Mouse (Mus musculus) embryonic facial prominence, embryonic 15.5 days (tissue): ENCODE data around the gene Fam227a. TPM values are rescaled to one million over a fixed set of nuclear protein-coding genes. Genes with fewer than 3 reads are reported as not detected.

Experiments used
- ATAC-seq: fragments of 200-750 bp; cut with Nextera tagmentation; 2 replicates; pipeline ENCODE4 v1.8.0; 2017; ENCODE audit warnings: low read depth, moderate TSS enrichment; ENCODE audit not compliant: insufficient number of reproducible peaks, low FRiP score, low TSS enrichment
- H3K27ac ChIP-seq: fragments of 300-500 bp; sonication (generic); replicated peaks from 2 replicates; pipeline ENCODE4 v1.5.1; 2015; ENCODE audit warnings: mild to moderate bottlenecking, inconsistent platforms
- H3K27me3 ChIP-seq: fragments of 300-500 bp; sonication (generic); 2 replicates; pipeline ENCODE4 v1.6.1; 2015; ENCODE audit warnings: inconsistent platforms
- H3K36me3 ChIP-seq: fragments of 300-500 bp; sonication (generic); 2 replicates; pipeline ENCODE4 v1.6.1; 2015; ENCODE audit warnings: mild to moderate bottlenecking, inconsistent platforms
- H3K4me1 ChIP-seq: fragments of 300-500 bp; sonication (generic); 2 replicates; pipeline ENCODE4 v1.6.1; 2015; ENCODE audit warnings: inconsistent platforms
- H3K4me2 ChIP-seq: fragments of 300-500 bp; sonication (generic); replicated peaks from 2 replicates; pipeline ENCODE4 v1.6.1; 2015; ENCODE audit warnings: mild to moderate bottlenecking, inconsistent platforms
- H3K4me3 ChIP-seq: fragments of 300-500 bp; sonication (generic); replicated peaks from 2 replicates; pipeline ENCODE4 v1.5.1; 2015; ENCODE audit warnings: mild to moderate bottlenecking, inconsistent platforms
- H3K9ac ChIP-seq: fragments of 300-500 bp; sonication (generic); 2 replicates; pipeline ENCODE4 v1.6.1; 2015; ENCODE audit warnings: inconsistent platforms
- H3K9me3 ChIP-seq: fragments of 300-500 bp; sonication (generic); replicated peaks from 2 replicates; pipeline ENCODE4 v1.6.1; 2016; ENCODE audit warnings: inconsistent platforms
- WGBS: fragments of 180-500 bp; shearing (Covaris S2); methylation state at CpG from one replicate; pipeline ENCODE4 v1.1.7; 2015; 5-methylcytosine and 5-hydroxymethylcytosine counted together
- polyA plus RNA-seq: library from polyadenylated mRNA; unstranded; fragments of >200 nt; fragmentation: Nextera tagmentation; extraction: Ambion mirVana; gene quantifications from 2 replicates; pipeline ENCODE4 v1.2.1, GENCODE M21; 2015

The Fam227a gene
- polyA plus RNA-seq, 1 experiment from 2014 or later: 1.9 TPM

DNA sequence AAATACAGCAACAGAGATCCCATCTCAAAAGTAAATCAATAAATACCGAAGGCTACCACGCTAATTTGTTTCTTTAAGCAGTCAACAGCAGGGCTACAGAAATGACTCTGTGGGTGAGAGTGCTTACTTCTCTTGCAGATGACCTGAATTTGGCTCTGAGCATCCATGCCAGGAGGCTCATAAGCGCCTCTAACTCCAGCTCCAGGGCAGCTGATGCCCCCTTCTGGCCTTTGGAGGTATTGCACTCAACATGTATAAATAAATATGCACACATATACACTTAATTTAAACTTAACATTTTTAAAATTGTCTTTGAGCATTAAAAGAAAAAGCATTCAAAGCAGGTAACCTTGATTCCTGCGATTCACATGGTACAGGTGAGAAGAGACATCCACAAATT is 7.3 kb downstream of the Fam227a start:
- 77% methylated on average over 4 of the region's 4 CpGs for WGBS
- no peak overlapping the region for H3K4me3 ChIP-seq
- H3K4me2 ChIP-seq: no peak overlapping the region
- H3K9me3 ChIP-seq: no peaks in the 10 kb centered on the region
- no peaks in the 10 kb centered on the region for H3K27me3 ChIP-seq
- H3K36me3 ChIP-seq: peaks cover 15% of the 10 kb centered on the region; the same call in 1 of the 2 replicates
- no peak overlapping the region for H3K9ac ChIP-seq
- no peak for ATAC-seq
- no peak overlapping the region for H3K27ac ChIP-seq
- no peaks in the 10 kb centered on the region for H3K4me1 ChIP-seq

GRCm38 (mm10) chr15:79650569-79650968 is 8.2 kb downstream of the Fam227a start:
- no peak for ATAC-seq

DNA sequence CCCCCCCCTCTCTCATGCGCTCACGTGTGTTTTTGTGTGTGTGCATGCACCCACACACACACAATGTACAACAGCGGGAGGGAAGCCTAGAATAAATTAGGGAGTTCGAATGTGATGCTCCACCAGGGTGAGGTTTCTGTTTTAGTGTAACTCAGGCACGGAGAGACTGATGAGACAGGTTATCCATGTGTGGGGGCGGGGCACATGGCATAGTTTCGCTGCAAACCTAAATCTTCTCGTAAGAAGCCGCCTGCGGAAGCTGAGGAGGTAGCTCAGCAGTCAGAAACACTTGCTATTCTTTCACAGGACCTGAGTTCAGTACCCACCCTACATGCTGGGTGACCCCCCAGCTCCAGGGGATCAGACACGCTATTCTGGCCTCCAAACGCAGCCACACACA is 10.6 kb downstream of the Fam227a start:
- no peak overlapping the region for H3K4me2 ChIP-seq
- no peak for ATAC-seq
- H3K27ac ChIP-seq: no peak overlapping the region
- H3K36me3 ChIP-seq: peaks cover 19% of the 10 kb centered on the region; the same call in 1 of the 2 replicates
- H3K9ac ChIP-seq: no peak overlapping the region
- H3K4me3 ChIP-seq: no peak overlapping the region
- H3K27me3 ChIP-seq: no peaks in the 10 kb centered on the region
- H3K4me1 ChIP-seq: no peaks in the 10 kb centered on the region
- no peaks in the 10 kb centered on the region for H3K9me3 ChIP-seq
- 88% methylated on average over 12 of the region's 12 CpGs for WGBS

More at GRCm38 (mm10) chr15:79650569-79650968, 8.2 kb downstream of the Fam227a start:
- H3K36me3 ChIP-seq: peaks cover 15% of the 10 kb centered on the region; the same call in 1 of the 2 replicates
- no peaks in the 10 kb centered on the region for H3K27me3 ChIP-seq
- no peak overlapping the region for H3K4me3 ChIP-seq
- no peak overlapping the region for H3K27ac ChIP-seq
- H3K4me1 ChIP-seq: no peaks in the 10 kb centered on the region
- H3K9me3 ChIP-seq: no peaks in the 10 kb centered on the region
- H3K9ac ChIP-seq: no peak overlapping the region
- no peak overlapping the region for H3K4me2 ChIP-seq

- no peaks in the 10 kb centered on the region for H3K9me3 ChIP-seq
- no peak overlapping the region for H3K27ac ChIP-seq
- 72% methylated on average over 2 of the region's 2 CpGs for WGBS
- H3K4me1 ChIP-seq: no peaks in the 10 kb centered on the region
- peaks cover 19% of the 10 kb centered on the region; the same call in 1 of the 2 replicates for H3K36me3 ChIP-seq
- H3K4me3 ChIP-seq: no peak overlapping the region
- H3K4me2 ChIP-seq: no peak overlapping the region
- no peak overlapping the region for H3K9ac ChIP-seq
- ATAC-seq: no peak
- H3K27me3 ChIP-seq: no peaks in the 10 kb centered on the region
Observed at GRCm38 (mm10) chr15:79645483-79645882, 13.3 kb downstream of the Fam227a start.

- Histone ChIP-seq H3K4me3 (no peak overlapping the region), H3K27me3 (no peaks in the 10 kb centered on the region), H3K4me2 (no peak overlapping the region), H3K9me3 (no peaks in the 10 kb centered on the region), H3K36me3 (0 out of 2 replicates have a peak, but pooled peaks cover 18% of the 10 kb centered on the region), H3K4me1 (no peaks in the 10 kb centered on the region), H3K27ac (no peak overlapping the region), H3K9ac (no peak overlapping the region)
- WGBS: 55% methylated on average over 12 of the region's 12 CpGs
- no peak for ATAC-seq
Observed at GRCm38 (mm10) chr15:79641135-79641817, 17.5 kb downstream of the Fam227a start.

GRCm38 (mm10) chr15:79630471-79630870 is 28.3 kb downstream of the Fam227a start:
- Histone ChIP-seq H3K4me2 (no peak overlapping the region), H3K4me1 (no peaks in the 10 kb centered on the region), H3K4me3 (no peak overlapping the region), H3K9me3 (no peaks in the 10 kb centered on the region), H3K36me3 (peaks cover 39% of the 10 kb centered on the region), H3K27me3 (no peaks in the 10 kb centered on the region), H3K27ac (no peak overlapping the region), H3K9ac (no peak overlapping the region)
- 68% methylated on average over 2 of the region's 2 CpGs for WGBS
- ATAC-seq: no peak

GRCm38 (mm10) chr15:79619770-79620414 is 38.9 kb downstream of the Fam227a start:
- Histone ChIP-seq H3K27ac (no peak overlapping the region), H3K36me3 (peaks cover 4% of the 10 kb centered on the region; the same call in 1 of the 2 replicates), H3K27me3 (no peaks in the 10 kb centered on the region), H3K9ac (no peak overlapping the region), H3K9me3 (no peaks in the 10 kb centered on the region), H3K4me1 (no peaks in the 10 kb centered on the region), H3K4me2 (no peak overlapping the region), H3K4me3 (no peak overlapping the region)
- no peak for ATAC-seq
- 79% methylated on average over 11 of the region's 11 CpGs for WGBS

GRCm38 (mm10) chr15:79618456-79618855 is 40.3 kb downstream of the Fam227a start:
- Histone ChIP-seq H3K9ac (no peak overlapping the region), H3K36me3 (peaks cover 4% of the 10 kb centered on the region; the same call in 1 of the 2 replicates), H3K4me3 (no peak overlapping the region), H3K9me3 (no peaks in the 10 kb centered on the region), H3K4me1 (no peaks in the 10 kb centered on the region), H3K27ac (no peak overlapping the region), H3K27me3 (no peaks in the 10 kb centered on the region), H3K4me2 (no peak overlapping the region)
- WGBS: 87% methylated on average over 7 of the region's 7 CpGs
- ATAC-seq: no peak

DNA sequence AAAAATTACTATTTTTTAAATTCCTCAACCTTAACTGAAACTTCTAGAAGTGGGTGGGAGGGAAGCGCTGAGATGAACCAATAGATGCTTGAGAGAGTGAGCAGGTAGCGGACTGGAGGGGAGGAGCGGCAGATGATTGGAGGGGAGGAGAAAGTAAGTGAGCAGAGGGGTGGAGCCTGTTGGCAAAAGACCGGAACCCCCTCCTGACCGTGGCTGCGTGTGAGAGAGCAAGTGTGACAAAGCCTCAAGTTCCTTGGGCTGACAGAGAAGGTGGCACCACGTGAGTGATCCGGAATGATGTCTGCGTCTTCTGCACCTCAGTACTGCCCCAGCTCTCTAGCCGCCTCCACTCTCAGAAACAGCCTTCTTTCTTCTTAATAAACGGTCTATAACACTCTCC is 41.6 kb downstream of the Fam227a start:
- H3K9ac ChIP-seq: no peak overlapping the region
- no peaks in the 10 kb centered on the region for H3K9me3 ChIP-seq
- H3K27me3 ChIP-seq: no peaks in the 10 kb centered on the region
- H3K36me3 ChIP-seq: peaks cover 9% of the 10 kb centered on the region; the same call in 1 of the 2 replicates
- WGBS: 78% methylated on average over 11 of the region's 11 CpGs
- no peak for ATAC-seq
- no peak overlapping the region for H3K4me2 ChIP-seq
- H3K27ac ChIP-seq: no peak overlapping the region
- no peaks in the 10 kb centered on the region for H3K4me1 ChIP-seq
- no peak overlapping the region for H3K4me3 ChIP-seq

DNA sequence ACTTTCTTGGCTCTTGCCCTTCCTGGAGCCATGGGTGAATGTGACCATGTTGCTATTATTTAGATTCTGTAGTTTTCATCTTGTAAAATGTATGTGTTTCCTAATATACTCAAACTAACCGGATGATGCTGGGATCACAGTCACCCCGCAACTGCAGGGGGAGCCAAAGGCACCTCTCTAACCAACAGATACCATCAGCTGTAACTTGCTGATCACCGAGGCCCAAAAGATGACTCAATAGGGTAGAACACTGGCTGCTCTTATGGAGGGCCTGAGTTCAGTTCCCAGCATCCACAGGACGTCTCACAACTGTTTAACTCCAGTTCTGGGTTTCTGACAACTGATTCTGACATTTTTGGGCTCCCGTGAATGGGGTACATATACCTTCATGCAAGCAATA is 42.0 kb downstream of the Fam227a start:
- H3K27me3 ChIP-seq: no peaks in the 10 kb centered on the region
- H3K36me3 ChIP-seq: peaks cover 8% of the 10 kb centered on the region; the same call in 1 of the 2 replicates
- no peak overlapping the region for H3K27ac ChIP-seq
- H3K4me2 ChIP-seq: no peak overlapping the region
- 86% methylated on average over 5 of the region's 5 CpGs for WGBS
- no peaks in the 10 kb centered on the region for H3K9me3 ChIP-seq
- no peak overlapping the region for H3K4me3 ChIP-seq
- no peaks in the 10 kb centered on the region for H3K4me1 ChIP-seq
- no peak overlapping the region for H3K9ac ChIP-seq
- ATAC-seq: no peak

DNA sequence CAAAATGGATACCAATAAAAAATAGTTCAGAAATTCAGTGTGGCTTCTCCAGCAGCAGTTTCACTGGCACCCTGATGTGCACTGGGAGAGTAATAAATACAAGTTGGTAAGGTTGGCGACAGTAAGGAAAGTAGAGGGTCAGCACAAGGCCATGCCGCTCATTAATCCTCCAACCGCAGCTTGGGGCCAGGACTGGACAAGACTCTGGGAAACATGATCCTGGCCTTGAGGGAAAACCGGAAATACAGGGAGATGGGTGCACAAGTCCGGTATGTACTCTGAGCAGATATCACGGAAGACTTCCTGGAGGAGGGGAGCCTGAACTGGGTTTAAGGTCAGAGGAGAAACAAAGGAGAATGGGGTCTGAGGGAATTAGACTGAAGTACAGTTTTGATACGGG is 43.3 kb downstream of the Fam227a start:
- WGBS: 83% methylated on average over 7 of the region's 7 CpGs
- Histone ChIP-seq H3K4me1 (no peaks in the 10 kb centered on the region), H3K27ac (no peak overlapping the region), H3K36me3 (peaks cover 4% of the 10 kb centered on the region; the same call in 1 of the 2 replicates), H3K4me2 (no peak overlapping the region), H3K4me3 (no peak overlapping the region), H3K9me3 (no peaks in the 10 kb centered on the region), H3K9ac (no peak overlapping the region), H3K27me3 (no peaks in the 10 kb centered on the region)
- no peak for ATAC-seq
